Mouse (Mus musculus): Measurements from ENCODE around the gene Calu. TPM values are rescaled to one million over a fixed set of nuclear protein-coding genes. Genes with fewer than 3 reads are reported as not detected.

Gene Calu
- total and polyA plus RNA-seq, 3 experiments, result 79.4 to 419 (median 98.0) TPM

DNA sequence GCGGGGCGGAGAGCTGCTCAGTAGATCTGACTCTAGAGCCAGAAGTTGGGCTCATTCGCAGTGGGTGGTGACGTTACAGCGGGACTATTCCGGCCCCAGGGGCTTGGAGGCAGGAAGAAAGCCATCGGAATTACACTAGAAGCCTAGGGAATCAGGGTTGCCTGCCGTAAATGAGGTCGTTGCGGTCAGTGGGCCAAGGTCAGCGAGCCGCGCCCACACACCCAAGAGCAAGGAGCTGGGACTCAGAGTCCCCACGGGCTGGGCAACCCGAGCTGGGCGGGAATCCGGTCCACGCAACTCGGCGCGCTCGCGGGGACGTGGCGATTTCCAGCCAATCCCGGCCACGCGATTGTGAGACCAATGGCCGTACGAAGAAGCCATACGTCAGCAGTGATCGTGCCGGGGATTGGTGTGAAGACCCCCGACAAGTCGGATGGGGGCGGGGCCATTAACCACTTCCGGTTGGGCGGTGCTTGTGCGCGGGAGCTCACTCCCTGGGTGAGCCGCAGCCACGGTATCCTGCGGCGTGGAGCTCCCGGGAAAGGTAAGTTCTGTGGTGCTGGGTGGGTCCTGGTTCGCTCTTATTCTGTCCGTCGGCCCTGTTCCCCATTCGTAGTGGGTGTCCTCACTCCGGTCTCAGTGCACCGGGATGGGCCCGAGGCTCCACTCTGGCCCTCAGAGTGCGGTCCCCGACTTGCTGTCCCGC lies at the start of gene Calu (continued):
- TF ChIP-seq CHD1 (IDR thresholded peaks at IDR 0.05; ENCODE audit: low read depth, low read length) (no peak), MAX (IDR thresholded peaks at IDR 0.05; ENCODE audit: low read length) (no peak), KAT2A (conservative IDR thresholded peaks at IDR 0.05; ENCODE audit: low read depth, low read length) (no peak)

DNA sequence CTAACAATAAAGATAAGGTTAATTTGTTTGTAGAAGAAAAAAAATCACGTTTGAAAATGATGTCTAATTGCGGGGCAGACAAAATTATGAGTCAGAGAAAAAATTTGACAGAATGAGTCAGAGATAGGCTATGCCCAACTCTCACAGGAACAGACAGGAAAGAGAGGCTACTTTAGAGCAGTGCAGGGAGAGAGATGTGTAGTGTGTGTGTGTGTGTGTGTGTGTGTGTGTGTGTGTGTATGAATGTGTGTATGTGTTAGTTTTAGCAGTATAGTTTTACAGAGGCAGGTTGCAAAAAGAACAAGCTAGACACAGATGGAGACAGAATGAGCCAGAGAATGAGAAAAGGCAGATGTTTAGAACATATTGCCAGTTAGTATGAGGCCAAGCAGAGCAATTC lies 48.8 kb upstream of the Calu start:
- H3K36me3 ChIP-seq (ENCODE audit: control insufficient read depth in 1 of 2, insufficient read depth in 2 of 2, low read length in 2 of 2), result no peaks in the 10 kb centered on the region
- no peaks in the 10 kb centered on the region for H3K9me3 ChIP-seq (replicated peaks; ENCODE audit: insufficient read depth, low read length)
- H3K4me3 ChIP-seq (ENCODE audit: control insufficient read depth in 1 of 2, insufficient read depth in 1 of 2, low read depth in 2 of 2, low read length in 2 of 2), result no peak overlapping the region
- TF ChIP-seq CHD1 (IDR thresholded peaks at IDR 0.05; ENCODE audit: low read depth, low read length), result no peak
- TF ChIP-seq USF2 (IDR thresholded peaks at IDR 0.05; ENCODE audit: borderline replicate concordance in 1 of 2, insufficient read depth in 1 of 2, low read depth in 1 of 2, low read length in 2 of 2), result no peak
- no peak for TF ChIP-seq POLR2AphosphoS5 (IDR thresholded peaks at IDR 0.05; ENCODE audit: borderline replicate concordance, low read depth, low read length)
- no peak for TF ChIP-seq USF1 (IDR thresholded peaks at IDR 0.05; ENCODE audit: low read depth, low read length)
- TF ChIP-seq NRF1 (IDR thresholded peaks at IDR 0.05; ENCODE audit: insufficient read depth, low read depth, low read length, poor library complexity, severe bottlenecking), result no peak
- TF ChIP-seq SIN3A (IDR thresholded peaks at IDR 0.05; ENCODE audit: low read length), result no peak
- no peak for TF ChIP-seq GABPA (IDR thresholded peaks at IDR 0.05; ENCODE audit: low read depth, low read length)
- no peaks in the 10 kb centered on the region for H3K4me1 ChIP-seq (ENCODE audit: control insufficient read depth in 1 of 2, insufficient read depth in 2 of 2, low read length in 2 of 2)
- no peak overlapping the region for H3K9ac ChIP-seq (ENCODE audit: control insufficient read depth, low read depth, low read length, poor library complexity, severe bottlenecking)
- H3K79me2 ChIP-seq (ENCODE audit: control insufficient read depth, insufficient read depth, low read length, poor library complexity), result no peaks in the 10 kb centered on the region
- H3K27ac ChIP-seq (ENCODE audit: control insufficient read depth, low read depth, low read length), result no peak overlapping the region
- peaks cover 4 to 5% of the 10 kb centered on the region in 2 experiments; a peak in 3 of 4 replicates for H3K27me3 ChIP-seq (ENCODE audit: control insufficient read depth in 1 of 2, insufficient read depth in 2 of 2, low read length in 2 of 2)
- DNase-seq (ENCODE audit: low read depth, low spot score), result no peak

DNA sequence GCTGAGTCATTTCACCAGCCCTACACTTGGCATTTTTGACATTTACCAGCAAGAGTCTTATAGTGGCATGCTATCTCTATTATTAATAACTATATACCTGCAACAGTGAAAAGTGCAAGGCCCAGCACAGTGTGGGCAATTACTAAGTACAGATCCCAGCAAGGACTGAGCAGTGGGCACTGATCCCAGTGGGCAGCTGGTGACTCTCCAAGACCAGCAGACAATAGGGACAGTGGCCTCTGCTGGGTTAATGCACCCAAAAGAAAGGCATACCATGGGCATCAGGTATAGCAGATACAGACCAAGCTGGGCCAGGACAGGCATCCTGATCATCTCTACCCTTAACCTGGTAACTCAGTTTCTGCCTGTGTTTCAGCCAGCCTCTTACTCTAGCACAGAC lies 44.6 kb upstream of the Calu start:
- H3K27ac ChIP-seq (ENCODE audit: control insufficient read depth, low read depth, low read length), result no peak overlapping the region
- no peaks in the 10 kb centered on the region for H3K4me1 ChIP-seq (ENCODE audit: control insufficient read depth in 1 of 2, insufficient read depth in 2 of 2, low read length in 2 of 2)
- no peaks in the 10 kb centered on the region for H3K79me2 ChIP-seq (ENCODE audit: control insufficient read depth, insufficient read depth, low read length, poor library complexity)
- H3K9me3 ChIP-seq (replicated peaks; ENCODE audit: insufficient read depth, low read length), result no peaks in the 10 kb centered on the region
- no peak for DNase-seq (ENCODE audit: low read depth, low spot score)
- H3K4me3 ChIP-seq (ENCODE audit: control insufficient read depth in 1 of 2, insufficient read depth in 1 of 2, low read depth in 2 of 2, low read length in 2 of 2), result no peak overlapping the region
- H3K36me3 ChIP-seq (ENCODE audit: control insufficient read depth in 1 of 2, insufficient read depth in 2 of 2, low read length in 2 of 2), result no peaks in the 10 kb centered on the region
- H3K27me3 ChIP-seq (ENCODE audit: control insufficient read depth in 1 of 2, insufficient read depth in 2 of 2, low read length in 2 of 2), result peaks cover 4 to 5% of the 10 kb centered on the region in 2 experiments; a peak in 3 of 4 replicates
- TF ChIP-seq ZC3H11A (IDR thresholded peaks at IDR 0.05; ENCODE audit: low read depth, low read length) (no peak), E2F4 (IDR thresholded peaks at IDR 0.05; ENCODE audit: borderline replicate concordance, low read depth, low read length) (no peak), MXI1 (IDR thresholded peaks at IDR 0.05; ENCODE audit: low read depth, low read length) (no peak), MAFK (IDR thresholded peaks at IDR 0.05; ENCODE audit: borderline replicate concordance, low read depth, low read length) (no peak), UBTF (IDR thresholded peaks at IDR 0.05; ENCODE audit: borderline replicate concordance, insufficient read depth, low read depth, low read length) (no peak), EP300 (IDR thresholded peaks at IDR 0.05; ENCODE audit: low read depth in 1 of 2, low read length in 2 of 2) (no peak), MAX (IDR thresholded peaks at IDR 0.05; ENCODE audit: low read length) (no peak), ZNF384 (IDR thresholded peaks at IDR 0.05; ENCODE audit: low read depth, low read length) (no peak), BHLHE40 (IDR thresholded peaks at IDR 0.05; ENCODE audit: borderline replicate concordance, low read depth, low read length) (no peak), TCF12 (IDR thresholded peaks at IDR 0.05; ENCODE audit: low read depth, low read length) (no peak), MAZ (IDR thresholded peaks at IDR 0.05; ENCODE audit: low read depth, low read length) (no peak), RAD21 (IDR thresholded peaks at IDR 0.05; ENCODE audit: low read depth, low read length) (no peak), POLR2AphosphoS2 (IDR thresholded peaks at IDR 0.05; ENCODE audit: low read length) (no peak), USF1 (IDR thresholded peaks at IDR 0.05; ENCODE audit: low read depth, low read length) (no peak), ETS1 (IDR thresholded peaks at IDR 0.05; ENCODE audit: low read depth, low read length) (no peak), GABPA (IDR thresholded peaks at IDR 0.05; ENCODE audit: low read depth, low read length) (no peak)
- no peak overlapping the region for H3K9ac ChIP-seq (ENCODE audit: control insufficient read depth, low read depth, low read length, poor library complexity, severe bottlenecking)

Measured in MEL (cell line).